Mouse (Mus musculus) cerebellum, postnatal 36 days (tissue): Measurements from ENCODE around the gene Jmjd8.

ENCODE experiments used
- DNase-seq, 2 experiments: peaks; one replicate each; pipeline ENCODE4 v3.0.0; 2021 to 2022; ENCODE audit warnings: mixed read lengths in 2 of 2

Gene Jmjd8

DNA sequence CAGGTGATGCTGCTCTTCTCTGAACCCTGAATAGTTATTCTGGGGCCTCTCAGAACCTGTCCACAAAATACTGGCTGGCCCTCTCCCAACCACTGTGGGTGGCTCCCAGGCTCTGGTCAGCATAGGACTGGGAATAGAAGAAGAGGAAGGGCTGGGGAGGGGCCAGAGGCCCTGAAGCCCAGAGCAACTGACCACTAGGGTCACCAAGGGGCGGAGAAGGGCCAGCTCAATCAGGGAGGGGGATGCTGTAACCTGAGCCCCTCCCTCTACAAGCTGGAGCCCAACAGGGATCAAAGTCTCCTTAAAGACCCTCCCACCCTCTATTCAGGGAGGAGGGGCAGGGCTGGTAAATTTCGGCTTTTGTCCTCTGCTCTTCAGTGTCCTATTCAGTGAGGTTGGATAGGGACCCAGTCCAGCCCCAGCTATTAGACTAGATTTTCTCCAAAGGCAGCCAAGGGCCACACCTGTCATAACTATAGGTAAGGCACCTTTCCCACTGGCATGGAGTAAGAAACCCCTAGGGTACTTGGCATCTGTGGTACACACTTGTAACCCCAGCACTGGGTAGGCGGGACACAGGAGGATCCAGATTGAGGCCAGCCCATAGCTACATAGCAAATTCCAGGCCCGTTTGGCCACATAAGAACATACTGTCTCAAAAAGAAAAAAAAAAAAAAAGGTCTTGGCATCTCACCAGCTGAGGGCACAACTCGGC is 51.7 kb downstream of the Jmjd8 start, which contains the start of gene Wfikkn1:
TSS of gene Wfikkn1 (minus strand) at position 663 of the 715 bp plus-strand sequence.
- no peak for DNase-seq

DNA sequence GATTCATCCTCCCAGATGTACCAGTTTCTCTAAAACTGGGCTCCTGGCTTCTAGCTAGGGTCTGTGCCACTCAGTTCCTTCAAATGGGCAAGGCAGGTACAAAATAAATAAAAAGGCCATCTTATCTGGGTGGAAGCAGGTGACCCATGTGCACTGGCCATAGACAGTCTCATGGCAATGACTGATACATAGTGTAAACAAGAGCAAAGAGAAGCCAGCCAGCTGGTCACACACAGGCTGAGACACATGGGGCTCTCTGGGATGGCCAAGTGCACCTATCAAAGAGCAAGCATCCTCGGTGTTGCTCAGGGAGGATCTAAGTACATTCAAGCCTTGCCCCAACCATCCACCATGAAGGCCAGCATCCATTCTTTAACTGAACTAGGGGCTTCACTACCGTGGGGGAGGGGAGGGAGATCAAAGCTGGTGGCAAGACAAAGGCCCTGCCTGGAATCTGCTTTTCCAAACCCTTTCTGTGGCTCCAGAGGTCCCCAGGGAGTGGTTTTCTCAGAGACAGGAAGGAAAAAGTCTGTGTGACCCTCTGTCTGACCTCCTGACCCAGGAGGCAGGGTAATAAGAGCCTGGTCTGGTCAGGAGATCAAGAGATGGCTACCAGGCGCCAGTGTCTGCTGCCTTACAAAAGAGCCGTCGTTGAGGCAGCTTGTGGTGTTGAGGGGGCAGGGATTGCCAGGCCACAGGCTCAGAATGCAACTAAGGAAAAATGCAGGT is 52.4 kb downstream of the Jmjd8 start:
- no peak for DNase-seq
